Mouse (Mus musculus) liver, adult 2 months (tissue): Measurements from ENCODE around the gene Rpl36-ps4.

Source experiments
- CTCF ChIP-seq: fragments of 200-500 bp; IDR thresholded peaks from 2 replicates; pipeline ENCODE4 v1.5.1; 2011; ENCODE audit warnings: low read depth, low read length, control low read depth
- POLR2A ChIP-seq: fragments of 200-500 bp; IDR thresholded peaks from 2 replicates; pipeline ENCODE4 v1.6.1; 2011; ENCODE audit warnings: low read length, control low read depth; ENCODE audit not compliant: insufficient read depth; ENCODE audit errors: extremely low read depth

GRCm38 (mm10) chr17:87871461-87872126, 49.2 kb upstream of the Rpl36-ps4 start:
- no peak for TF ChIP-seq POLR2A
- no peak for TF ChIP-seq CTCF
